Mouse (Mus musculus): ENCODE results near the gene Cidec.

DNA sequence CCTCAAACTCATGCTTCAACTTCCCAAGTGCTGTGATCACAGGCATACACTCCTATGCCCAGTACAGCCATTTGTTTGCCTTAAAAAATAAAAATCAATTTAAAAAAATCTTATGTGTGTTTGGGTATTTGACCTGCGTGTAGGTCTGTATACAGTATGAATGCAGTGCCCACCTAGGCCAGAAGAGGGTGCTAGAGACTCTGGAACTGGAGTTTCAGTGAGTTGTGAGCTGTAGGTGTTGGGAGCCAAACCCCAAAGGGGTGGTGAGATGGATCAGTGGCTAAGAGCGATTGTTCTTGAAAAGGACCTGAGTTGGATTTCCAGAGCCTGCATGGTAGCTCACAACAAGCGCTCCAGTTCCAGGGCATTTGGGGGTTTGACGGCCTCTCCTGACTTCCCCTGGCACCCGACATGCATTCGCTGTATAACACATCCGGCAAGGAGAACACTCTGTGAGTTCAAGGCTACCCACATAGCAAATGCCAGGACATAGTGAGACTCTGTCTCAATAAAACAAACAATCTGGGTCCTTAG is 5.7 kb upstream of the Cidec start:
- no peak for TF ChIP-seq POLR2A (IDR thresholded peaks at IDR 0.05; ENCODE audit: low read depth, low read length)
- peak; percentile 84 for TF ChIP-seq CTCF (conservative IDR thresholded peaks at IDR 0.05; ENCODE audit: insufficient read depth, insufficient read length, low read depth, low read length)

All from kidney, adult 2 months (tissue).